Mouse (Mus musculus): ENCODE results near the gene Wfdc6a. TPM values are rescaled to one million over a fixed set of nuclear protein-coding genes. Genes with fewer than 3 reads are reported as not detected.
"Not testable (repeated sequence)": the region's sequence is repeated elsewhere in the genome, so short reads cannot be mapped to it uniquely, and the experiment has no call there.

Gene Wfdc6a
- 0.21 TPM in 1 of 2 replicates, not detected in the other for polyA plus RNA-seq (2015; fragmentation: Nextera tagmentation; extraction: Ambion mirVana)

- not testable (repeated sequence) for H3K9me3 ChIP-seq (replicated peaks; ENCODE audit: control insufficient read depth, low read length); H3K36me3 ChIP-seq (ENCODE audit: control insufficient read depth, insufficient read depth); H3K4me1 ChIP-seq (ENCODE audit: control insufficient read depth, low read depth, low read length); H3K9ac ChIP-seq (ENCODE audit: low read depth, low read length); H3K27me3 ChIP-seq (ENCODE audit: control insufficient read depth, insufficient read depth, low read depth, low read length); ATAC-seq (ENCODE audit: low read depth); H3K4me3 ChIP-seq (ENCODE audit: low read depth, low read length); H3K4me2 ChIP-seq (ENCODE audit: low read depth, low read length); H3K27ac ChIP-seq (ENCODE audit: low read length)
- 47% methylated on average over 13 of the region's 13 CpGs for WGBS (ENCODE audit: insufficient replicate concordance)
These were observed at the start of gene Wfdc6a for GRCm38 (mm10) chr2:164585025-164585725. Gene Wfdc6a, minus strand, starts transcription at chr2:164585447.

GRCm38 (mm10) chr2:164621775-164622174 is 36.5 kb upstream of the Wfdc6a start:
- Histone ChIP-seq H3K9me3 (replicated peaks; ENCODE audit: control insufficient read depth, low read length) (no peaks in the 10 kb centered on the region), H3K4me2 (ENCODE audit: low read depth, low read length) (no peak overlapping the region), H3K27me3 (ENCODE audit: control insufficient read depth, insufficient read depth, low read depth, low read length) (no peaks in the 10 kb centered on the region), H3K9ac (ENCODE audit: low read depth, low read length) (no peak overlapping the region), H3K36me3 (ENCODE audit: control insufficient read depth, insufficient read depth) (no peaks in the 10 kb centered on the region), H3K4me1 (ENCODE audit: control insufficient read depth, low read depth, low read length) (no peaks in the 10 kb centered on the region), H3K4me3 (ENCODE audit: low read depth, low read length) (no peak overlapping the region), H3K27ac (ENCODE audit: low read length) (no peak overlapping the region)
- WGBS (ENCODE audit: insufficient replicate concordance): 52% methylated on average over 4 of the region's 4 CpGs
- no peak for ATAC-seq (ENCODE audit: low read depth)

GRCm38 (mm10) chr2:164619050-164619449 is 33.8 kb upstream of the Wfdc6a start:
- Histone ChIP-seq H3K4me2 (ENCODE audit: low read depth, low read length) (no peak overlapping the region), H3K4me1 (ENCODE audit: control insufficient read depth, low read depth, low read length) (no peaks in the 10 kb centered on the region), H3K9ac (ENCODE audit: low read depth, low read length) (no peak overlapping the region), H3K36me3 (ENCODE audit: control insufficient read depth, insufficient read depth) (no peaks in the 10 kb centered on the region), H3K27ac (ENCODE audit: low read length) (no peak overlapping the region), H3K4me3 (ENCODE audit: low read depth, low read length) (no peak overlapping the region), H3K9me3 (replicated peaks; ENCODE audit: control insufficient read depth, low read length) (no peaks in the 10 kb centered on the region), H3K27me3 (ENCODE audit: control insufficient read depth, insufficient read depth, low read depth, low read length) (no peaks in the 10 kb centered on the region)
- ATAC-seq (ENCODE audit: low read depth): no peak
- 66% methylated on average over 5 of the region's 5 CpGs for WGBS (ENCODE audit: insufficient replicate concordance)

- Histone ChIP-seq H3K9me3 (replicated peaks; ENCODE audit: control insufficient read depth, low read length) (no peaks in the 10 kb centered on the region), H3K36me3 (ENCODE audit: control insufficient read depth, insufficient read depth) (no peaks in the 10 kb centered on the region), H3K4me2 (ENCODE audit: low read depth, low read length) (no peak overlapping the region), H3K4me3 (ENCODE audit: low read depth, low read length) (no peak overlapping the region), H3K9ac (ENCODE audit: low read depth, low read length) (no peak overlapping the region), H3K4me1 (ENCODE audit: control insufficient read depth, low read depth, low read length) (no peaks in the 10 kb centered on the region), H3K27ac (ENCODE audit: low read length) (no peak overlapping the region), H3K27me3 (ENCODE audit: control insufficient read depth, insufficient read depth, low read depth, low read length) (no peaks in the 10 kb centered on the region)
- ATAC-seq (ENCODE audit: low read depth): no peak
- 65% methylated on average over 3 of the region's 3 CpGs for WGBS (ENCODE audit: insufficient replicate concordance)
These were observed 30.1 kb upstream of the Wfdc6a start for GRCm38 (mm10) chr2:164615386-164615785.

GRCm38 (mm10) chr2:164613471-164613870 is 28.2 kb upstream of the Wfdc6a start, which contains the start of the genes Wfdc6b and Wfdc8:
Gene Wfdc6b, plus strand, starts transcription at chr2:164613522.
Gene Wfdc8, minus strand, starts transcription at chr2:164613626.
- not testable (repeated sequence) for H3K27me3 ChIP-seq (ENCODE audit: control insufficient read depth, insufficient read depth, low read depth, low read length); H3K4me3 ChIP-seq (ENCODE audit: low read depth, low read length); H3K9me3 ChIP-seq (replicated peaks; ENCODE audit: control insufficient read depth, low read length); ATAC-seq (ENCODE audit: low read depth); H3K4me2 ChIP-seq (ENCODE audit: low read depth, low read length); H3K27ac ChIP-seq (ENCODE audit: low read length); H3K9ac ChIP-seq (ENCODE audit: low read depth, low read length); H3K36me3 ChIP-seq (ENCODE audit: control insufficient read depth, insufficient read depth); H3K4me1 ChIP-seq (ENCODE audit: control insufficient read depth, low read depth, low read length)
- WGBS (ENCODE audit: insufficient replicate concordance): 34% methylated on average over 8 of the region's 8 CpGs

- Histone ChIP-seq H3K4me1 (ENCODE audit: control insufficient read depth, low read depth, low read length) (no peaks in the 10 kb centered on the region), H3K36me3 (ENCODE audit: control insufficient read depth, insufficient read depth) (no peaks in the 10 kb centered on the region), H3K4me3 (ENCODE audit: low read depth, low read length) (no peak overlapping the region), H3K4me2 (ENCODE audit: low read depth, low read length) (no peak overlapping the region), H3K9ac (ENCODE audit: low read depth, low read length) (no peak overlapping the region), H3K27ac (ENCODE audit: low read length) (no peak overlapping the region), H3K9me3 (replicated peaks; ENCODE audit: control insufficient read depth, low read length) (no peaks in the 10 kb centered on the region), H3K27me3 (ENCODE audit: control insufficient read depth, insufficient read depth, low read depth, low read length) (no peaks in the 10 kb centered on the region)
- no peak for ATAC-seq (ENCODE audit: low read depth)
- WGBS (ENCODE audit: insufficient replicate concordance): 61% methylated on average over 6 of the region's 6 CpGs
These were observed 23.5 kb upstream of the Wfdc6a start for GRCm38 (mm10) chr2:164608781-164609180.

GRCm38 (mm10) chr2:164604411-164604810 is 19.2 kb upstream of the Wfdc6a start:
- H3K4me3 ChIP-seq (ENCODE audit: low read depth, low read length): no peak overlapping the region
- H3K27me3 ChIP-seq (ENCODE audit: control insufficient read depth, insufficient read depth, low read depth, low read length): no peaks in the 10 kb centered on the region
- no peak overlapping the region for H3K27ac ChIP-seq (ENCODE audit: low read length)
- H3K36me3 ChIP-seq (ENCODE audit: control insufficient read depth, insufficient read depth): no peaks in the 10 kb centered on the region
- H3K4me2 ChIP-seq (ENCODE audit: low read depth, low read length): no peak overlapping the region
- 71% methylated on average over 8 of the region's 8 CpGs for WGBS (ENCODE audit: insufficient replicate concordance)
- no peak overlapping the region for H3K9ac ChIP-seq (ENCODE audit: low read depth, low read length)
- ATAC-seq (ENCODE audit: low read depth): no peak
- H3K4me1 ChIP-seq (ENCODE audit: control insufficient read depth, low read depth, low read length): no peaks in the 10 kb centered on the region
- H3K9me3 ChIP-seq (replicated peaks; ENCODE audit: control insufficient read depth, low read length): no peaks in the 10 kb centered on the region

- H3K36me3 ChIP-seq (ENCODE audit: control insufficient read depth, insufficient read depth): no peaks in the 10 kb centered on the region
- ATAC-seq (ENCODE audit: low read depth): no peak
- no peaks in the 10 kb centered on the region for H3K4me1 ChIP-seq (ENCODE audit: control insufficient read depth, low read depth, low read length)
- H3K9me3 ChIP-seq (replicated peaks; ENCODE audit: control insufficient read depth, low read length): no peaks in the 10 kb centered on the region
- WGBS (ENCODE audit: insufficient replicate concordance): 70% methylated on average over 3 of the region's 3 CpGs
- H3K27ac ChIP-seq (ENCODE audit: low read length): no peak overlapping the region
- no peak overlapping the region for H3K4me2 ChIP-seq (ENCODE audit: low read depth, low read length)
- no peaks in the 10 kb centered on the region for H3K27me3 ChIP-seq (ENCODE audit: control insufficient read depth, insufficient read depth, low read depth, low read length)
- no peak overlapping the region for H3K9ac ChIP-seq (ENCODE audit: low read depth, low read length)
- H3K4me3 ChIP-seq (ENCODE audit: low read depth, low read length): no peak overlapping the region
These were observed 18.2 kb upstream of the Wfdc6a start for GRCm38 (mm10) chr2:164603482-164603881.

GRCm38 (mm10) chr2:164600179-164600578 is 14.9 kb upstream of the Wfdc6a start:
- Histone ChIP-seq H3K36me3 (ENCODE audit: control insufficient read depth, insufficient read depth) (no peaks in the 10 kb centered on the region), H3K4me1 (ENCODE audit: control insufficient read depth, low read depth, low read length) (no peaks in the 10 kb centered on the region), H3K27me3 (ENCODE audit: control insufficient read depth, insufficient read depth, low read depth, low read length) (no peaks in the 10 kb centered on the region), H3K4me3 (ENCODE audit: low read depth, low read length) (no peak overlapping the region), H3K9me3 (replicated peaks; ENCODE audit: control insufficient read depth, low read length) (no peaks in the 10 kb centered on the region), H3K27ac (ENCODE audit: low read length) (no peak overlapping the region), H3K4me2 (ENCODE audit: low read depth, low read length) (no peak overlapping the region), H3K9ac (ENCODE audit: low read depth, low read length) (no peak overlapping the region)
- no peak for ATAC-seq (ENCODE audit: low read depth)
- WGBS (ENCODE audit: insufficient replicate concordance): 58% methylated on average over 3 of the region's 3 CpGs

Measured in liver, embryonic 16.5 days (tissue).